Mouse (Mus musculus) megakaryocyte, embryonic 14.5 days (primary cell): ENCODE measurements around the gene Cd160.

Source experiments
- FLI1 ChIP-seq: IDR thresholded peaks from 2 replicates; pipeline ENCODE4 v1.6.1; 2012; ENCODE audit warnings: low read length, inconsistent platforms, mixed read lengths
- GATA1 ChIP-seq: IDR thresholded peaks from 3 replicates; pipeline ENCODE4 v1.6.1; 2012; ENCODE audit warnings: mixed read lengths, low read length, inconsistent platforms, borderline replicate concordance

DNA sequence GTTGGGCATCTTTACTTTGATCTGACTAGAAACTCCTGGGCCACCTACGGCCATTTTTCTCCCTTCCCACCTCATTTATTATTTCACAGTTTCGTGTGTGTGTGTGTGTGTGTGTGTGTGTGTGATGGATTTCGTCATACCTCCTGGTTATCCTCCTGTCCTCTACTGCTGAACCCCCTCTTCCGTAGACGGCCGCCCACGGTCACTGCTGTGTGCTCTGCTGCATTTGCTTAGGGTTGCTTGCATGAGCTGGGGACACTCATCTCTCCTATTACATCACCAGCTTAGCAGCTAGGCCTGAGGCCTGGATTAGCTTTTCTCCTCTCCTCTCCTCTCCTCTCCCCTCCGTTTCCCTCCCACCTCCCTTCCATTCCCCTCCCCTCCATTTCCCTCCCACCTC, 19.3 kb upstream of the Cd160 start:
- TF ChIP-seq FLI1 (no peak), GATA1 (no peak)
